Mouse (Mus musculus): ENCODE data around the gene Sf3b4.

- TF ChIP-seq MAFK (IDR thresholded peaks at IDR 0.05; ENCODE audit: insufficient read depth, low read depth, low read length) (no peak), CHD2 (IDR thresholded peaks at IDR 0.05; ENCODE audit: low read depth, low read length) (no peak), HCFC1 (IDR thresholded peaks at IDR 0.05; ENCODE audit: borderline replicate concordance, insufficient read depth, low read length) (no peak)
These were observed 10.2 kb downstream of the Sf3b4 start for GRCm38 (mm10) chr3:96182382-96182776.
